Mouse (Mus musculus) naive thymus-derived CD4-positive, alpha-beta T cell, adult 2 months (primary cell): ENCODE measurements around the gene Tmem47.

Experiments
- DNase-seq: peaks from one replicate; pipeline ENCODE4 v3.0.0-alpha.2; 2011; ENCODE audit warnings: low read depth

Tmem47 gene

DNA sequence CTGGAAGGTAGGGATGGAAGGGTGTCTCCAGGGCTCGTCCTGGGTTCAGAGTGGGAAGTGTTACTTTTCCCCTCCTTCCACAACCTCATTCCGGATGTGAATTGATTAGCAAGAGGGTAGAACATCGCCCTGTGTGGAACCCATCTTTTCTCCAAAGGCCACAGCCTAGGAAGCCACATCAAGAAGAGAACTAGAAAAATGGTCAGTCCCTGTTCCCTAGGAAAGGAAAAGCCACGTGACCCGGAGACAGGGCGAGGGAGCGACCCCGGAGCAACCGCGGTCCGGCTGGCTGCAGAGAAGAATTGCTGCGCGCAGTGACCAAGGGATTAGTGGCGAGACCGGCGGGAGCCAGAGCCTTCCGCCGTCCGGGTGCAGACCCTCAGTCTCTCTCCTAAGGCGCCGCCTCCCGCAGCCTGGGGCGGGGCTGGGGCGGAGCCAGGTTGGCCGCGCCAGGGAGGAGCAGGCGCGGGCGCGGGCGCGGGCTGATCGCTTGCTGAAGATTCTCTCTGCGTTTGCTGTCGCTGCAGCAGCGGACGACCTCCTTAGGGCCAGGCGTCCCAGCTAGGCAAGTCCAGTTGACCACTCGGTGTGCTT is at the start of gene Tmem47:
Gene Tmem47 (plus strand): TSS at position 489 of the 594 bp plus-strand sequence.
- no peak for DNase-seq

- no peak for DNase-seq
These were observed 435 bp downstream of the Tmem47 start for GRCm38 (mm10) chrX:81070804-81071461.

GRCm38 (mm10) chrX:81071746-81072640 is 1.5 kb downstream of the Tmem47 start:
- DNase-seq = no peak

DNA sequence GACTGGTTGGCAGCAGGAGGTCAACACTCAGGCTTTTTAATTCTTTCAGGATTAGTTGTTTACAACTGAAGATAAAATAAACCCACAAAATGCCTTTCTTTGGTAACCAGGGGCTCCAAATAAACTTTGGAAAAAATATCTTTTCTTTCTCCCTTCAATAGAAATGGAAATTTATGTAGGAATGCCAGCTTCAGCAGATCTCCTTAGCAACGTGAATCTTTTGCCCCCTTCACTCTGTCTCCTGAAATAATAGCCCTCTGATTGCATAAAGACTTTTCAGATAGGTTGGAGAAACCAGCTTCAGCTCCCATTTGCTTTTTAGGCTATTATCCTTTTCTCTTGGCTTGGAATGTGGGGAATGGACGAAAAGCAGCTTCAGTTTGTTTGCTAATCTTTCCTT is 2.2 kb downstream of the Tmem47 start:
- DNase-seq = no peak

DNA sequence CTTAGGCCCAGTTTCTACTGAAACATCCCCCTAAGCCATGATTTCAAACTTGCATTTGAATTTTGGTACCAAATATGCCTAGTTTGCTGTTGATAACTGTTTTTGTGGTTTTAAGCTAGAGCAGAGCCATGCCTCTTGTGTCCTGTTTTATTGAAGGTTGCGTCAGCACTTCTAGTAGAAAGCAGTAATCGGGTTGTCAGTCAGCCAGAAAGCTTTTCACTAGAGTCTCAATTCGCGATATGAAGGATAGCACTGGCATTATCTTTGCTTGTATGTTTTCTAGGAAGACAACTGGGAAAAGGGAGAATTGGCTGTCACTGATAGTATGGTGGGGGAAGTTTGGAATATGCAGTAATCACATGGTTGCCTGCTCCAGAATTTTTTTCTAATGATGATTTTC is 3.3 kb downstream of the Tmem47 start:
- no peak for DNase-seq

DNA sequence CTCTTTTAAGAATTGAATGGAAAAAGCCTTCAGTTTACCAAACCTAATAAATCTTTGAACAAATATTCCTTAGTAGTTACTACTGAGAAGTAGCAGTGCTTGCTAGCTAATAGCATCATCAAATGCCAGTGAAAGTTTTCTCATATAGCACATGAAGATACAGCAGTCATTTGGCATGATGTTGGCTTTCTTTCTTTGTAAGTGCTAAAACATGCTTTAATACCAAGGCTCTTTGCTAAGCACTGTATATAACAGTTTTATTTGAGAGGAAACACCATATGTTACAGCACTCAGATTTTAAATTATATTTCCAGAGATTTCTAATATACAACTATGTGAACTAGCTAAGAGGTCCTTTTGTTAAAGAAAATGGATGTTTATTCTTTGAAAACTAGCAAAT is 8.0 kb downstream of the Tmem47 start:
- DNase-seq = no peak

GRCm38 (mm10) chrX:81080996-81081395 is 10.5 kb downstream of the Tmem47 start:
- DNase-seq = no peak

GRCm38 (mm10) chrX:81085025-81085752 is 14.7 kb downstream of the Tmem47 start:
- DNase-seq = no peak

DNA sequence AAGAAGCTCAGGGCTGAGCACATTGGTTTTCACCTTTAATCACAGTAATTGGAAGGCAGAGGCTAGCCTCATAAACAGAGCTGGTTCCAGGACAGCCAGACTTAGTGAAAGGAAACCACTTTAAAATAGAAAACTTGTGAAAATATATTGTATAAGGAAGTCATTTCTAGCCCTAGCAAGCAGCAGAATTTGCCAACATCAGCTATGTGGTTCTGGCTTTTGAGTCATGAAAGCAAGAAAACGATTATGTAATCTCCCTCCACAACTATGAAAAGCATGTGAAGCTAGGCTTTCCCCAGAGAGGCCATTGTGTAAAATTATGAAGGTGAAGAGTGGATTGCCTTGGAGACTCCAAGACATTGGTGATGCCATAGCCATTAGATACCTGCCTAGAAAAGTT is 76.9 kb downstream of the Tmem47 start:
- DNase-seq = no peak
